Mouse (Mus musculus) ES-E14 (cell line): ENCODE results near the gene Tacc2.

ENCODE experiments used
- CHD2 ChIP-seq: IDR thresholded peaks from 2 replicates; pipeline ENCODE4 v1.6.1; 2014; ENCODE audit warnings: mild to moderate bottlenecking, low read depth, low read length, inconsistent platforms
- MAFK ChIP-seq: IDR thresholded peaks from 2 replicates; pipeline ENCODE4 v1.6.1; 2014; ENCODE audit warnings: mild to moderate bottlenecking, low read depth, low read length, inconsistent platforms; ENCODE audit not compliant: insufficient read depth

DNA sequence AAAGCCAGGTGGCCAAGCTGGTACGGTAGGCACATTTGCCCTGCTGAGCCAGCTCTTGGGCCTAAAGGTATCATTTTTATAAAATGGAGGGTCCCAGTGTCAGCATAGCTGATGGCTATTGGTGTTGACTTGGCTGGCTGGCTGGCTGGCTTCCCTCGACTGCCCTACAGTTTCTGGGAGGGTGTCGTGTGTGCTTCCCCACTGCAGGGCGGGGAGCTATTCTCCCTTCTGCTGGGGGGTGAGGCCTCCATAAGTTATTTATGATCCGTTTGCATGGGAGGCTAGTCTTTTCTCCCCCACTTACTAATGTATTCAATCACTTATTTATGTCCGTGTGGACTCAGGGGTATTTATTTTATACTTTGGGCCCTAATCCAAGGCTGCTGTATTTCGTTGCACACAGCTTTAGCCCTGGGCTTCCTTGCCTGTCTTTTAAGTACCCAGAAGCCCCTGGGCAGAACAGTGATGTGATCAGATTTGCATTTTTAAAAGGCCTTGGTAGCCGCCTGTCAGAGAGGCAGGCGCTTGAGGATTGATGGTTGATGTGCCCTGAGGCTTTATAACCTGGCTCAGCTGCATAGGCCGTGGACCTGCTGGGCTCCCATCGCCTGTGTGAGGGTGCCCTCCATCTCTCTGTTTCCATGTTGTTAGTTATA, 99.8 kb downstream of the Tacc2 start:
- TF ChIP-seq CHD2 = no peak
- TF ChIP-seq MAFK = no peak
